In genomic region chr12:54984701-54985256, GRCm38 (mm10) we compare ENCODE assay signal across 8 mouse cellular contexts. TPM values are rescaled to one million over a fixed set of nuclear protein-coding genes. Genes with fewer than 3 reads are reported as not detected.
DNase-seq lines count a peak whose midpoint lies in the region; ATAC-seq lines count a peak whose summit lies in the region.

No protein-coding gene starts in this region.

- H3K9ac ChIP-seq in liver, embryonic 15.5 days: peak overlapping the region; percentile 95
- H3K9ac ChIP-seq in stomach, embryonic 16.5 days (ENCODE audit: low read length): peak overlapping the region; percentile 93

- peak; percentile 81 for ATAC-seq in liver, embryonic 15.5 days (ENCODE audit: insufficient read depth)
- ATAC-seq in stomach, embryonic 16.5 days (ENCODE audit: insufficient read depth, low FRiP score): peak; percentile 81

- peaks cover 29% of the 10 kb centered on the region for H3K36me3 ChIP-seq in embryonic facial prominence, embryonic 10.5 days (replicated peaks)
- peaks cover 30% of the 10 kb centered on the region for H3K36me3 ChIP-seq in liver, embryonic 15.5 days (replicated peaks)
- no peaks in the 10 kb centered on the region for H3K36me3 ChIP-seq in stomach, embryonic 16.5 days (ENCODE audit: control insufficient read depth, insufficient read depth, low read length)

- no peaks in the 10 kb centered on the region for H3K9me3 ChIP-seq in embryonic facial prominence, embryonic 10.5 days
- H3K9me3 ChIP-seq in liver, embryonic 15.5 days (replicated peaks): no peaks in the 10 kb centered on the region
- no peaks in the 10 kb centered on the region for H3K9me3 ChIP-seq in stomach, embryonic 16.5 days (replicated peaks; ENCODE audit: control insufficient read depth, low read length)

- 2% methylated on average over 42 of the region's 42 CpGs for WGBS in embryonic facial prominence, embryonic 10.5 days
- WGBS in liver, embryonic 15.5 days (ENCODE audit: insufficient replicate concordance): 2% methylated on average over 42 of the region's 42 CpGs
- under 1% methylated on average over 42 of the region's 42 CpGs for WGBS in stomach, embryonic 16.5 days

- no peaks in the 10 kb centered on the region for H3K27me3 ChIP-seq in embryonic facial prominence, embryonic 10.5 days (replicated peaks; ENCODE audit: low read depth, poor library complexity, severe bottlenecking)
- H3K27me3 ChIP-seq in liver, embryonic 15.5 days: no peaks in the 10 kb centered on the region
- H3K27me3 ChIP-seq in stomach, embryonic 16.5 days (ENCODE audit: control insufficient read depth, insufficient read depth, low read length): no peaks in the 10 kb centered on the region

- peak overlapping the region; percentile 95 for H3K27ac ChIP-seq in embryonic facial prominence, embryonic 10.5 days (replicated peaks)
- peak overlapping the region; percentile 97 for H3K27ac ChIP-seq in liver, embryonic 15.5 days (replicated peaks)
- H3K27ac ChIP-seq in stomach, embryonic 16.5 days (ENCODE audit: low read length): peak overlapping the region; percentile 94

- H3K4me3 ChIP-seq in embryonic facial prominence, embryonic 10.5 days: peak overlapping the region; percentile 97
- peak overlapping the region; percentile 96 for H3K4me3 ChIP-seq in liver, embryonic 15.5 days (replicated peaks)
- peak overlapping the region; percentile 90 for H3K4me3 ChIP-seq in stomach, embryonic 16.5 days (replicated peaks; ENCODE audit: low read length)

- peak; percentile 81 for DNase-seq in A20 (ENCODE audit: low read depth, low spot score)
- peak; percentile 76 for DNase-seq in adipocyte (ENCODE audit: low spot score)
- peak; percentile 72 for DNase-seq in embryonic facial prominence, embryonic 10.5 days (ENCODE audit: low spot score)
- DNase-seq in heart, adult 8-10 months (ENCODE audit: low spot score): peak; percentile 74
- peak; percentile 40 to 55 for DNase-seq in kidney, adult 8-10 months
- DNase-seq in neural tube, embryonic 10.5 days (ENCODE audit: extremely low spot score, low spot score): peak; percentile 77

- peak overlapping the region; percentile 96 for H3K4me2 ChIP-seq in liver, embryonic 15.5 days
- H3K4me2 ChIP-seq in stomach, embryonic 16.5 days (ENCODE audit: low read depth, low read length): peak overlapping the region; percentile 88

- peaks cover 28% of the 10 kb centered on the region for H3K4me1 ChIP-seq in embryonic facial prominence, embryonic 10.5 days
- H3K4me1 ChIP-seq in liver, embryonic 15.5 days (replicated peaks): peaks cover 56% of the 10 kb centered on the region
- H3K4me1 ChIP-seq in stomach, embryonic 16.5 days (ENCODE audit: control insufficient read depth, insufficient read depth, low read length): peaks cover 5% of the 10 kb centered on the region; the same call in 1 of the 2 replicates

RNA-seq across cellular contexts. Expression of gene Gm20403, which starts 1.6 kb away (rescaled TPM):
- polyA plus RNA-seq in embryonic facial prominence, embryonic 10.5 days (2016; fragmentation: Nextera tagmentation; extraction: Ambion mirVana): not detected in 2 replicates
- total RNA-seq in heart, adult 8-10 months (2022): not detected
- not detected in 2 replicates for polyA plus RNA-seq in liver, embryonic 15.5 days (2015; fragmentation: Nextera tagmentation; extraction: Ambion mirVana)
- polyA plus RNA-seq in stomach, embryonic 16.5 days (2015; fragmentation: Nextera tagmentation; extraction: Ambion mirVana): not detected in 2 replicates

RNA-seq across cellular contexts. Expression of gene Baz1a, which starts 29.4 kb away (rescaled TPM):
- 34.5 and 38.0 TPM in 2 replicates for polyA plus RNA-seq in embryonic facial prominence, embryonic 10.5 days (2016; fragmentation: Nextera tagmentation; extraction: Ambion mirVana)
- 1 to 10 TPM; 4.4 to 8.2 (median 7.9) TPM for total RNA-seq in heart, adult 8-10 months (2022)
- polyA plus RNA-seq in liver, embryonic 15.5 days (2015; fragmentation: Nextera tagmentation; extraction: Ambion mirVana): 28.8 and 32.2 TPM in 2 replicates
- polyA plus RNA-seq in stomach, embryonic 16.5 days (2015; fragmentation: Nextera tagmentation; extraction: Ambion mirVana): 16.4 and 18.0 TPM in 2 replicates

Comparison
In these comparisons a context has a peak if more than half of its experiments do, and no peak if none do; other contexts are left out.
1. Peak in every context shown above with its lines: DNase-seq, ATAC-seq, H3K4me3 ChIP-seq and H3K27ac ChIP-seq.